Mouse (Mus musculus): ENCODE results near the gene Hpcal1.

Gene Hpcal1

DNA sequence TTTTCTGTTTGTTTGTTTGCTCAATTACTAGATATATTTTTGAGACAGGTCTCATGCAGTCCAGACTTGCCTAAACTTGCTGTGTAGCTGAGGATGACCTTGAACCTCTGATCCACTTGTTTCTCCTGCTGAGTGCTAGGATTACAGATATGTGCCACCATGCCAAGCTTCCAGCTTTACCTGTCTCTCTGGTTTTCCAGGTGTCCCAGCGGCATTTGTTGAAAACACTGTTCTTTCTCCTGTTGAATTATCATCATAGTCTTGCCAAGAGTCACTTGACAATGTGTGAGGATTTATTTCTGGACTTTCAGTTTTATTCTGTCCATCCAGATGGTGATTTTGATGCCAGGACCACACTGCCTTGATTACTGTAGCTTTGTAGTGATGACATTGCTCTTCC is 6.3 kb upstream of the Hpcal1 start:
- DNase-seq (ENCODE audit: extremely low read depth, insufficient read length, low spot score) = no peak

DNA sequence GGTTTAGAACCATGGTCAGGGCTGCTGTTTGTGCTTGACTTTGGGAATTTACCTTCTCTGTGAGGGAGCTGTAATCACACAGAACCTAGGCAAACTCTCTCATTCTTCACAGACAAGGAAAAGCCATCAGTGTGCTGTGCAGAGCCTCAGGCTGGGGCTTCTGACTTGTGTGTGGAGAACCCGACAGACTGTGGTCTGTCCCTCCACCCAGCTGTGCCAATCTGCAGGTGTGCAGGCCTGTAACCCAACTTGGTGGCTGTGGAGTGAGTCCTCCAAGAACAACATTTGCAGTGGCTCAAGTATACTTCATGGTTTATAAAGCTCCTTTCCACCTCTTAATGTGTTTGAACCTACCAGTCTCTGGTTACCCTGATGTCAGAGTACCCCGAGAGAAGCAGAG is 4.5 kb upstream of the Hpcal1 start:
- no peak for DNase-seq (ENCODE audit: extremely low read depth, insufficient read length, low spot score)

- DNase-seq (ENCODE audit: extremely low read depth, insufficient read length, low spot score) = peak; percentile 38
These were observed 1.7 kb upstream of the Hpcal1 start for GRCm38 (mm10) chr12:17688913-17689312.

DNA sequence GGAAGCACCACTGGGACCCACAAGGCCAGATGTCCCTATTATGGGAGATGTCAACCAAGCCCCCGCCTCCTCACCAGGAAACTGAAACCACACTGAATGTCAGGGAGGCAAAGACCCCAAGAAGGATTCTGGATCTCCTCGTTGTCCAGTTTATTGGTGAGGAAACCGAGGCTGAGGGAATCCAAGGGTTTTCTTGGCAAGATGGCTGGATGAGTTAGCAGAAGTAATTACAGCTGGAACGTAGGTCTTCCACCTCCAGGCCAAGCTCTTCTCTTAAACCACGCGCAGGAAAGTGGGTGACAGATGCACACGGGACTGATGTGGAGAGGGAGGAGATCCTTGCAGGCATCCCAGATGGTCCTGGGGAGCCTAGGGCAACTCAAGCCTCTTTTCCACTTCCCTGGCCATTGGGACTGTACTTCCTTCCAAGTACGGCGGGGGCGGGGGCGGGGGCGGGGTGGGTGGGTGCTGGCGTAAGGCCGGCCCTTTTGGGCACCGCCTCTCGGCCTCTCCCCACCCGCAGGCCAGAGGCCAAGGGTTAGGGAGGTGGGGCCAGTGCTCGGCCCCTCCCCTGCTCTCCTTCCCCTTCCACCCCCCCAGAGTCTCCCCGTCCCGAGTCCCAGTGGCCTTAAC is 609 bp upstream of the Hpcal1 start:
- DNase-seq (ENCODE audit: extremely low read depth, insufficient read length, low spot score) = no peak

DNA sequence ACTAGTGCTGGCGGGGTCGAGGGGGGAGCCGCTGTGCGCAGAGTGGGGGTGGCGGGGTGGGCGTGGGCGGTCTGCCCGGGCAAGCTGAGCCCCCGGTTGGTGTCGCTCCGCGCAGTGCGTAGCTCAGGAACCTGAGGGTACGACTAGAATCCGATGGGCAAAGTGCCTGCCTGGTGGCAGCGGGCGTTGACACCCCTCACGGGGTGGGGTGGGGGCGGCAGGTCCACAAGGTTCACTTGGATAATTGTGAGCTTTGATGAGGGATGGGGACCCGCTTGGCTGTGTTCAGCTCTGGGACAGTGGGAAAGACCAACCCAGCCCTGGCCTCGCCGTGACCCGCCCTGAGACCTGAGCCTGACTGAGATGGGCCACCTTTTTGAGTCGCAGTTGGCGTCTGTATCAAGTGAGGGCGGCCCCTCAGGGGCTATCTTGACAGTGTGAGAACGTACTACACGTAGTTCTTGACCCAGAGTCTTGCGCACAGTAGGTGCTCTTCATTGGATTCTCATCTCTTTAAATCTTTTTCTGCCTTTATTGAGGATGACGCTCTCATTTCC is 742 bp downstream of the Hpcal1 start:
- DNase-seq (ENCODE audit: extremely low read depth, insufficient read length, low spot score) = peak; percentile 62

DNA sequence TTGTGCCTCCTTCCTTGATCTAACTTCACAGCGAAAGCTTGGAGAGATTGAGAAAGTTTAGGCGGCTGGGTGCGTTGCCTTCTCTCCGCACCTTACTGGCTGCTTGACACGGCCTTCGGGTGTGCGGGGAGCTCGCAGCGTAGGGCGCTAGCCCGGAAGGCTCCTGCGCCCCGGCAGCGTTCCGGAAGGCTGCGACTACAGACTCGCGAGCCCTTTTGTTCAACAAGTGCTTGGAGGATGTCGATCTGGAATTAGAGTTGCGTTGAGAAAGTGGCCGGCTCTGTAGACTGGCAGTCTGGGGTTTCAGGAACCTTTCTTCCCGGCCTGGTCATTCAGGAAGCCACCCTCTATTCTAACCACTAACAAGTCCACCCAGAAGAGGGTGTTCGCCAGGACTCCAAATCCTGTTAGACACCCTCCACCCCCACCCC is 1.2 kb downstream of the Hpcal1 start:
- peak; percentile 69 for DNase-seq (ENCODE audit: extremely low read depth, insufficient read length, low spot score)

- no peak for DNase-seq (ENCODE audit: extremely low read depth, insufficient read length, low spot score)
These were observed 1.7 kb downstream of the Hpcal1 start for GRCm38 (mm10) chr12:17692356-17692755.

- DNase-seq (ENCODE audit: extremely low read depth, insufficient read length, low spot score) = no peak
These were observed 2.3 kb downstream of the Hpcal1 start for GRCm38 (mm10) chr12:17692953-17693352.

- DNase-seq (ENCODE audit: extremely low read depth, insufficient read length, low spot score) = no peak
These were observed 4.0 kb downstream of the Hpcal1 start for GRCm38 (mm10) chr12:17694589-17695115.

DNA sequence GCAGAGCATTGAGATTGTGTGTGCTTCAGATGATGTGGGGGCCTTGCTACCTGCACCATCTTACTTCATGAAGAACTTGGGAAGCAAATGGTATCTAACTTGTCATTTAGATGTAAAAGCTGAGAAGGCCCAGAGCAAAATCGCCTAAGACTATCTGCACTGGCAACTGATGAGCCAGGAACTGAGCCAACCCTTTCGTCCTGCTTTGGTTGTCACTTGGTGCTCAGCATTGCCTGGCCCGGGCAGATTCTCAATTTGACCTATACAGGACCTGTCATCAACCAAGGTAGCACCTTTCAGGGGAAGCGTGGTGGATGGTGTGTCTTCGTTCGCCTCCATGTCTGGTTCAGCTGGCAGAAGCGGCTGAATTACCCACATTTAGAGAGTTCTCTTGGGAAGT is 5.7 kb downstream of the Hpcal1 start:
- no peak for DNase-seq (ENCODE audit: extremely low read depth, insufficient read length, low spot score)

DNA sequence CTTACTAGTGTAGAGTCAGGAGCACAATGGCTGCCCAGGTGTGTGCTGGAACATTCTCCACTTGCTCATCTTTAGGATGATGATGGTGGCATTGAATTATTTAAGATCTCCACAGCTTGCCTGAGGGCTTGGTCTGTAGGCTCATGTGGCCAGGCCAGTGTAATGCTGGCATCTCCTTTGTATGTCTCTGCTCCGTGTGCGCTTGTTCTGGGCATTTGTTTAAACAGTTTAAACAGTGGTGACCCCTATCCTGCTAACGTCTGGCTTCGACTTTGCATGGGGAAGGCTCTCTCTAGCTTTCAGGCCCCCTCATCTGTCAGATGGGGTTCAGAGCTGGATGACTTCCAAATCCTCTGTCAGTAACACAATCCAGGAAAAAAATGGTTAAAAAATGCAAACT is 8.3 kb downstream of the Hpcal1 start:
- no peak for DNase-seq (ENCODE audit: extremely low read depth, insufficient read length, low spot score)

GRCm38 (mm10) chr12:17699480-17699879 is 8.8 kb downstream of the Hpcal1 start:
- DNase-seq (ENCODE audit: extremely low read depth, insufficient read length, low spot score) = no peak

DNA sequence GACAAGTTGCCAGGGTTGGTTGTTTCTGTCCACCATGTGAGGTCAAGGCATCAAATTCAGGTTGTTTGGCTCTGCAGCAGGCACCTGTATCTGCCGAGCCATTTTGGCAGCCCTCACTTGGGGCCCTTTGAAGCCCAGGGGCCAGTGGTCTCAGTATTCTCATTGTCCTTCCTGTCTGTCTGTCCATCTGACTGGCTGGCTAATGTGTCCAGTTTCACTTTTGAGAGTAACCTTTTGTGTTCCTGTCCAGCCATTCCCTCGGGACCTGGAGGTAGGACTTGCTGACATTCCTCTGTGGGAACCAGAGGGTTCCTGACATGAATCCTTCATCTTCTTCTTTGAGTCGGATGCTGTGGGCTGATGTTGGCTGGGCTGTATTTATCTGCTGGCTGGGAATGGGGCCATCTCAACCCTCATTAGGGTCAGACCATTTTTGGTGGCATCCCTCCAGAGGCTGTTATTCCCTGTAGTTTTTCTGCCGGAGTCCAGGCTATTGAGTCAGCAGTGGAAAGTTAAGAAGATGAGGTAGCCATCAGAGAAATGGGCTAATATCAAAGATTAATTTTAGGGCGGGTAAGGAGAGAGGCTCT is 10.6 kb downstream of the Hpcal1 start:
- peak; percentile 25 for DNase-seq (ENCODE audit: extremely low read depth, insufficient read length, low spot score)

- no peak for DNase-seq (ENCODE audit: extremely low read depth, insufficient read length, low spot score)
These were observed 11.1 kb downstream of the Hpcal1 start for GRCm38 (mm10) chr12:17701795-17702194.

GRCm38 (mm10) chr12:17702257-17702943 is 11.7 kb downstream of the Hpcal1 start:
- DNase-seq (ENCODE audit: extremely low read depth, insufficient read length, low spot score) = no peak

DNA sequence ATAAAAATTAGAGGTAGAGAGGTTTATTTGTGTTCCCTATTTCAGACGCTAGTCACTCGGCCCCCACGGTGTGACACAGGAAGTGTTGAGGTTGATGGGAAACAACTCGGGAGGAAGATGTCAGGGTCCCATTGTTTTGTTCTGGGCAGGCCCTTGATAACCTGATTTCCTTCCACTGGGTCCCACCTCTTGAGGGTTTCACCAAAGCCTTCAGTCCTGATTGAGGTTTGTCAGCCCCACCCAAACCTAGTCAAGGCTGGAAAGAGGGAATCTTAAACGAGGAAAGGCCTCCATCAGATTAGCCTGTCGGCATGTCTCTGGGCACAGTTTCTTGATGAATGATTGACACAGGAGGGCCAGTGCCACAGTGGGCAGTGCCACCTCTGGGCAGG is 12.3 kb downstream of the Hpcal1 start:
- no peak for DNase-seq (ENCODE audit: extremely low read depth, insufficient read length, low spot score)

DNA sequence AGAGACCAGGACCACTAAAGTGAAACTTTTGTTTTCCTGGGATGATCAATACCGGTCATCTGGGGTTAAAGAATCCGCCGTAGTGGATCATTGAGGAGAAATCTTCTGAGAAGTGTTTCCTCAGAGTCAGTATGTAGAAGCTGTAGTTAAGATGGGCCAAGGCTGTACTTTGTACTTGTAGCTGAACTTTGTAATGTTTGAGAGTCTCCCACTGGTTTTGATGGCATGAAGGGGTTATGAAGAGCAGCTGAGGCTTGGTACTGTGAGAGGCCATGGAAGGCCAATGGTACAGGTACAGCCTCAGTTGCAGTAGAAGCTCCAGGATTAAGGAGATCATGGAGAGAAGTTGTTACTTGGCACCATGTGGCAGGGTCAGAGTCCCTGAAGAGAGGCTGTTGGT is 13.2 kb downstream of the Hpcal1 start:
- no peak for DNase-seq (ENCODE audit: extremely low read depth, insufficient read length, low spot score)

DNA sequence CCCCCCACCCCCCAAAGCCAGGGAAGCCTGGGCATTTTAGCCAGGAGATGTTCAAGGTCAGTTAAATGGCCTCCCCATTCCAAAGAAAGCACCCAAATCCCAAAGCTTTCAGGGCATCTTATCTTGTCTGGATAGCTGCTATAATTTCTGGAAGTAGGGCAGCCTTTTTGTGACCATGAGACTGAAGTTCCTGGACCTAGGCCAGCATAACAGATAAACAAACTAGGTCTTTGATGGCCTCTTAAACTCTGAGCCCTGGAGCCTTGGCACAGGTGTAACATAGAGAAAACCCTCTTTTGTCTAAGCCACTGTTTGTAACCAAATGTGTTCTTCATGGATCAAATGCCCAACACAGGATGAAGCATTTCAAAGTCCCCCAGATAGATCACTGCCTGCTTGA is 16.8 kb downstream of the Hpcal1 start:
- DNase-seq (ENCODE audit: extremely low read depth, insufficient read length, low spot score) = no peak

DNA sequence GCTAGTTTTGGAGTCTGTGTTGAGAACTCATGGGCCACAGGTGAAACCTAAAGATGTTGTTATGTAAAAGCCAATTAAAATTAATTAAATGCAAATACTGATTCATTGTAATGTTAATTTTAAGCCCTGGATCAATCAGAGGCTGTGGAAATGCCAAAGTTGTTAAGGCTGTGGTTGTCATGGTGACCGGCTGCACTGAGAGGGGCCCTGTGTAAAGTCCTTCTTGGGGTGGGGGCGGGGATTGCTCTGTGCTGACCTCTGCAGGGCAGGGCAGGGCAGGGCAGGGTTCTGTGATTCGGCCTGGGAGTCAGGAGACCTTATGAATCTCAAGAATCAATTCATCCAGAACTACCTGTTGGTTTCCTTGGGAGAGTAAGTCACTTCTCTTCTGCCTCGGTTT is 18.8 kb downstream of the Hpcal1 start:
- DNase-seq (ENCODE audit: extremely low read depth, insufficient read length, low spot score) = no peak

GRCm38 (mm10) chr12:17709926-17710746 is 19.5 kb downstream of the Hpcal1 start:
- DNase-seq (ENCODE audit: extremely low read depth, insufficient read length, low spot score) = no peak

DNA sequence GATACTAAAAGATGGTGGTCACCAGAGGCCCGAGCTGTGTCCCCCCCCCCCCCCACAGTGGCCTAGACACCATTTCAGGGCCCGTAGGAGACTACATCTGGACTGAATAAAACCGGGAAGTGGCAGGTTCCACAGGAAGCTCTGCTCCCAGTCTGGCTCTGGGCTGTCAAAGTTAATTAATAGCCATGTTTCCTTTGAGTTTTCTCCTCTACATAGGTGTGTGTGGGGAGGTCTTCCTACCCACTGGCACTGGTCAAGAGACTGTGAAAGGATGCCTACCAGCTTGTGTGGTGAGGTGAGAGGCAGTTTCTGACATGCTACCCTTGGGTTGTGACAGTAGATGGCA is 20.1 kb downstream of the Hpcal1 start:
- DNase-seq (ENCODE audit: extremely low read depth, insufficient read length, low spot score) = no peak
